Mouse (Mus musculus): ENCODE results near the gene Agbl5.

Agbl5 gene

DNA sequence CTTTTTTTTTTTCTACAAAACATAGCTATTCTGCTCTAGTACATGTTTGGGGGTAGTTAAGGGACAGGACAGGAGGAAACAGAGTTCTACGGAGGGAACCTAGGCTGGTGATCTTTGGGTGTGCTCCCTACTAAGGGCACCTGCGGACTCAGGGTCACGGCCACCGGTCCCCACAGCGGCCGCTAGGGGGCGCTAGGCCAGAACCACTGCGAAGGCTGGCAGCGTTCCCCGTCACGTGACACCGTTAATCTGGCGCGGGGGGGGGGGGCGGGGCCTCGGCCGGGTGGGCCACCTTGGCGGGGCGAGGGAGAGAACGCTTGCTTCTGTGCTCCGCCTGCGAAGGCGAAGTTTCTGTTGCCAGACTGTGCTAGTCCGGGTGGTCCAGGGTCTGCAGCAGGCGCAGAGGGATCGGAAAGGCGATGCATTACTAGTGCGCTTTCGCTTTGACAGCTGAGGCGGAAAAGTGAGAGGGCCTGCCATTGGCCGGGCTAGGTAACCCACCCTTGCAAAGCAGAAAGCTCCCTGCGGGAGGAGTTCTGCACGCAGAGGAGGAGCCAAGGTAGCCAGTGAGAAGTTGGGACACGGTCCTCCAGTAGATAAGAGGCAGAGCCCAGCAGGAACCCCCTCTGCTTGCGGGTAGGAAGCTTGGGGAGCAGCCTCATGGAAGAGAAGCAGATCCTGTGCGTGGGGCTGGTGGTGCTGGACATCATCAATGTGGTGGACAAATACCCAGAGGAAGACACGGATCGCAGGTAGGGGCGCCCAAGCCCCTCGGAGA is 33.0 kb downstream of the Agbl5 start, which contains the start of gene Khk:
TSS of gene Khk (plus strand) at position 176 of the 778 bp plus-strand sequence.
- peak; percentile 97 to 98 for DNase-seq

- no peak for DNase-seq
Observed at GRCm38 (mm10) chr5:30922581-30923041, 34.1 kb downstream of the Agbl5 start.

- no peak for DNase-seq
Observed at GRCm38 (mm10) chr5:30923119-30923518, 34.6 kb downstream of the Agbl5 start.

DNA sequence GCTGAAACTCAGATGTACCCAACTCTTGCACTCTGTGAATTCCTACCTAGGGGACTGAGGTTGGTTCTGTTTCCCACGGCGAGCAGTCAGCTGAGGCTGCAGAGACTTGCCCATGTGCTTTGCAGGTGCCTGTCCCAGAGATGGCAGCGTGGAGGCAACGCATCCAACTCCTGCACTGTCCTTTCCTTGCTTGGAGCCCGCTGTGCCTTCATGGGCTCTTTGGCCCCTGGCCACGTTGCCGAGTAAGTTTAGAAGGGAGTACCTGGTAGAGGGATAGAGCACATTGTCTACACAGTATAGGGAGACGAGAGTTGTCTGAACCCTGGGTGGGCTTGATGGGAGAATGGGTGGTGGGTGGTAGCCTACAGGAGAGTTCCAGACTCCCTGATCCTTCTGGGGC is 36.1 kb downstream of the Agbl5 start:
- DNase-seq = no peak

GRCm38 (mm10) chr5:30925217-30925616 is 36.7 kb downstream of the Agbl5 start:
- no peak for DNase-seq

GRCm38 (mm10) chr5:30926073-30926472 is 37.6 kb downstream of the Agbl5 start:
- no peak for DNase-seq

DNA sequence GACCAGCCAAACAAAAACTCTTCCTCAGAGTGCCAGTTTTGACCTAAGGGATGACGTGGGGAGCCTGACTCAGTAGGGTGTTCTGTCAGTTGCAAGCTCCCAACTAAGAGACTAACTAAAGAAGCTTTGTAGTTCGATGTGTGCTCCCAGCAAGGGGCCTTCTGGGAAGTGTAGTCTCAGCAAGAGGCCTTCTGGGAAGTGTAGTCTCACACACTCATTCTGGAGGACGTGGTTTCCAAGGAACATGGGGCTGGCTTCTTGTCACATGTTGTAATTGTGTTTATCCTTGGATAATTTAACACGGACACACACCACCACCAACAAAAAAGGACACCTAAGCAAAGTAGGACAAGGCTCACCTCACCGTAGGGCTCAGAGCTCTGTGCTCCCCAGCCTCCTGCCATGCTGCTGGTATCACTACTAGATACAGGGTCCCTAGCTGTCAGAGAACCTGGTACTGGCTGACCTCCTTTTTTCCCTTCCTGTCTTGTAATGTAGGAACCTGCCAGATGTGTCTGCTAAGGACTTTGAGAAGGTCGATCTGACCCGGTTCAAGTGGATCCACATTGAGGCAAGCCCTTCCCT is 39.5 kb downstream of the Agbl5 start:
- DNase-seq = no peak

DNA sequence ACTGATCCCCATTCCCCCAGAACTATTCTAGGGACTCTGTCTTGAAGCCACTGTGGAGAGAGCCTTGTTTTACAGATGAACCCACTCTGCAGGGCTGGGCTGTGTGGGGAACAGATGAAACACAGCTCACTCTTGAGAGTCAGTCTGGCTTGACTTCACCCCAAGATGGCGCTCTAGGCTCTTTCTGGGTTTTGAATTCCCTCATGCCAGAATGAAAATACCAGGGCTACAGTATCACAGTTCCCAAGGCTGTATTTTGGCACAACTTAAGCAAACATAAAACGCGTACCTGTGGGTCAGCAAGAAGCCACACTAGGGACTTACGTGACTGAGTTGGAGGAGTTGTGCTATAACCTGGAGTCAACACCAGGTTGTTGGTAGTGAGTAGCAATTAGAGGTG is 41.6 kb downstream of the Agbl5 start:
- DNase-seq = peak; percentile 70 to 75

DNA sequence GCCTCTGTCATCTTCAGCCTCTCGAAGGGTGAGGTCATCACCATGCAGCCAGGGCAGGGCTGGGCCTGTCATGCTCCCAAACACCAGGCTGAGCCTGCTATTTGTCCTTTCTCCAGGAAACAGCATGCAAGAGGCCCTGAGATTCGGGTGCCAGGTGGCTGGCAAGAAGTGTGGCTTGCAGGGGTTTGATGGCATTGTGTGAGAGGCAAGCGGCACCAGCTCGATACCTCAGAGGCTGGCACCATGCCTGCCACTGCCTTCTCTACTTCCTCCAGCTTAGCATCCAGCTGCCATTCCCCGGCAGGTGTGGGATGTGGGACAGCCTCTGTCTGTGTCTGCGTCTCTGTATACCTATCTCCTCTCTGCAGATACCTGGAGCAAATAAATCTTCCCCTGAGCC is 42.4 kb downstream of the Agbl5 start:
- DNase-seq = no peak

GRCm38 (mm10) chr5:30931378-30931777 is 42.9 kb downstream of the Agbl5 start:
- no peak for DNase-seq

DNA sequence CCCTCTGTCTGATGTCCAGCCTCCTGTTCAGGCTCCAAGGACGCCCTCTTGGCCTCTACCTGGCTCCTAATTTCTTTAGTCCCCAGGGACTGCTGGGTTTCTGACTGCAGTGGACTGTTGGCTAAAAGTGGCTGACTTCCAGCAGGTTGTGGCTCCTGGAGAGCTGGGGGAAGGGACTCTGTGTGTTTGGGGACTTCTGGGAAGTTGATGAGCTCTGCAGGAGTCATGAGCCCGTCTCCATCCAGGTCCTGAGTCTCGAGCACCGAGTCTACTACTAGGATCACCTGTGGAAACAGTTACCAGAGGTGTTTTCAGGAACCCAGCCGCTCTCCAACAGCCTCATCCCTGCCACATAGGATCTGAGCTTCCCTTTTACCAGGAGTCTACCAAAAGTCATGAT is 45.2 kb downstream of the Agbl5 start:
- DNase-seq = no peak

DNA sequence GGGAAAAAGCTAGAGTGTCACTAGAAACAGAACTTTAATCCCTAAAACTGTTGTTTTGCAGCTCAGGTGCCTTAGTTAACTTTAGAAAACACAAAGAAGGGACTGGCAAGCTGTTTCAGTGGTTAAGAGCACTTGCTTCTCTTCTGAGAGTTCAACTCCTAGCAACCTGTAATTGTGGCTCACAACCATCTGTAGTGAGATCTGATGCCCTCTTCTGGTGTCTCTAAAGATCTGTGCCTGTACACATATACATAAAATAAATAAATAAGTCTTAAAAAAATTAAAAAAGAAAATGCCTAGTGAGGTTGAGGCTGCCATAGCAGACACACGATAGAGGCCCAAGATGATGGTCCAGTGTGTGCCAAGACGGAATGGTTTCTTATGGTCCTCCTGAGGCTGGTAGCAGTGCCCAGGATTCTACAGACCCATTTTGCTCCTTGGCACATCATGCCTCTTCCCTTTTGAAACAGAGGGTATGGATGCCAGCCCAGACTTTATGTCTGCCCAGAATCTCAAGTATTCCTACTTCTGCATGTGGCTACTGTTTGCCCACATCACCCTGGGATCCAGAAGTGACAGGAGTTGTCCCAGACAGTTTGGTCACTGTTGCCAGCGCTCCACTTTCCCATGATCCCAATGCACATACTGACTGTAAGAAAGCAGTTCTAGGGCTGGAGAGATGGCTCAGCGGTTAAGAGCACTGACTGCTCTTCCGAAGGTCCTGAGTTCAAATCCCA is 46.4 kb downstream of the Agbl5 start:
- DNase-seq = no peak

- peak in 1 of 2 experiments; percentile 36 for DNase-seq
Observed at GRCm38 (mm10) chr5:30943004-30943403, 54.5 kb downstream of the Agbl5 start.

GRCm38 (mm10) chr5:30944344-30944743 is 55.9 kb downstream of the Agbl5 start:
- DNase-seq = no peak

- peak; percentile 31 to 32 for DNase-seq
Observed at GRCm38 (mm10) chr5:30944956-30945781, 56.7 kb downstream of the Agbl5 start, which contains the start of gene Cgref1. Cgref1 (minus strand) TSS chr5:30945591.

- no peak for DNase-seq
Observed at GRCm38 (mm10) chr5:30948620-30949019, 60.1 kb downstream of the Agbl5 start.

DNA sequence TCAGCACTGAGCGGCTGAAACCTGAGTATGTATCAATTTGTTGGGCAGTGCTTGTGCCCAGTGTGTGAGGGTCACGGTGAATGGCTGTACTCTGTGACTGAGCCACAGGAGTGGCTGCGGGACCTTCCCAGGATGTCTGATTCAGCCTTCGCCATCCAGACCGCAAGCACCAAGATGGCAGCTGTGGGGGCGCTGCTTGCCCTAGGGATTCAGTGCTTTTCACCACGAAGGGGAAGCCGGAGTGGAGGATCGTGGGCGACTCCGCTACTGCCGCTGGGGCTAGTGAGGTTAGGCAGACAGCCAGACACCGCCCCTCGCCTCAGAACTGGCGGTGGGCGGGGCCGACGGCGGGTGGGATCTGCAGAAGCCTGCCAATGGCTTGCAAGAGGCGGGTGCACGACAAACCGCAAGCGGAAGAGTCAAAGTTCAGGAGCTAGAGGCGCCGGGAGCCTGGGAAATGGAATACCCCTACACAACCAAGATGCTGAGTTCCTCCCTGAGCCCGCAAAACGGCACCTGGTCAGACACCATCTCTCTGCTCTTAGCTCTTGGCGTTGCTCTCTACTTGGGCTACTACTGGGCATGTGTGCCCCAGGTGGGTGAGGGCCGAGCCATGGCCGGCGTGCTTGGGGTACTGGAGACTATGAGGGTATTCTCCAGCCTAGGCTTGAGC is 61.3 kb downstream of the Agbl5 start:
- peak; percentile 87 for DNase-seq

GRCm38 (mm10) chr5:30950451-30950850 is 62.0 kb downstream of the Agbl5 start:
- DNase-seq = no peak

DNA sequence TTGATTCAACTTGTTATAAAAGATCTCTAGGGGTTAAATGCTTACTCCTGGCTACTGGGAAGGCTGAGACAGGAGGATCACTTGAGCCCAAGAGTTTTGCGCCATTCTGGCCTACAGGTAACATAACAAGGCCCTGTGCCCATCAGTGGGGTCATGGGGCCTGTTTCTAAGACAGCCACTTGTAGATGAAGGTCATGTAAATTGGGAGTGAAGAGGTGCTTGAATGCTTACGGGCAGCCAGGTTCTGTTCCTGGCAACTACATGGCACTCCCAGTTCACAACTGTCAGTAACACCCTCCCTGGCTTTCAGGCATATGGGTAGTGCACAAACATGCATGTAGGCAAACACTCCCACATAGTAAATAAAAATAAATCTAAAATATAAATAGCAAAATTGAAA is 62.4 kb downstream of the Agbl5 start:
- no peak for DNase-seq

- no peak for DNase-seq
Observed at GRCm38 (mm10) chr5:30951706-30952105, 63.2 kb downstream of the Agbl5 start.

GRCm38 (mm10) chr5:30952551-30952950 is 64.1 kb downstream of the Agbl5 start:
- no peak for DNase-seq

DNA sequence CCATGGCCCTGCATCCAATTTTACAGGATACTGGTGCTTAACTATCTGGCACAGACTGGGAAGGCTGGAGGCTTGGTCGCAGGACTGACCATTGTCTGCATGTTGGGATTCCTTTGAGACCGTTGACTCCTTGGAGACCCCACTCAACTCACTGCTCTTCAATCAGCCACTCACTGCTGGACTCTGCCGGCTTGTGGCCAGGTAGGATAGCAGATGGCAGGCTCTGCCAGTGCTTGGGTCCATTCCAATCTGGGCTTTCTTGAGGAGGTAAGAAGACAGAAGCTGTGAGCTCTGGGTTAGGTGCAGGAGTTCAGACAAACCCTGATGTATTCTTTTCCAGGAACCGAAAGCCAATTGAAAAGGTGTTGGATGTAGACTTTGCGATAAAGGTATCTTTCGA is 65.6 kb downstream of the Agbl5 start:
- DNase-seq = no peak
